Mouse (Mus musculus): ENCODE measurements at regions not wholly inside any gene's neighbourhood (a gene's known extent, or its start where the extent isn't known, plus 50 kb on each side); places are given as distances from the start of the nearest gene placed in this dataset.

GRCm38 (mm10) chr11:84760622-84761196 lies 58.6 kb downstream of the Mrm1 start:
- no peak for TF ChIP-seq GATA4 (IDR thresholded peaks at IDR 0.05; ENCODE audit: insufficient replicate concordance, low read length)

- no peak for TF ChIP-seq GATA4 (IDR thresholded peaks at IDR 0.05; ENCODE audit: insufficient replicate concordance, low read length)
These were observed 59.8 kb downstream of the Mrm1 start for GRCm38 (mm10) chr11:84759478-84759986.

GRCm38 (mm10) chr11:84752007-84752406 lies 67.3 kb downstream of the Mrm1 start:
- no peak for TF ChIP-seq GATA4 (IDR thresholded peaks at IDR 0.05; ENCODE audit: insufficient replicate concordance, low read length)

GRCm38 (mm10) chr11:84749490-84750349 lies 69.6 kb downstream of the Mrm1 start:
- no peak for TF ChIP-seq GATA4 (IDR thresholded peaks at IDR 0.05; ENCODE audit: insufficient replicate concordance, low read length)

GRCm38 (mm10) chr11:84738769-84739589 lies 80.3 kb downstream of the Mrm1 start:
- TF ChIP-seq GATA4 (IDR thresholded peaks at IDR 0.05; ENCODE audit: insufficient replicate concordance, low read length), result no peak

- TF ChIP-seq GATA4 (IDR thresholded peaks at IDR 0.05; ENCODE audit: insufficient replicate concordance, low read length), result no peak
These were observed 81.2 kb downstream of the Mrm1 start for GRCm38 (mm10) chr11:84738128-84738527.

- TF ChIP-seq GATA4 (IDR thresholded peaks at IDR 0.05; ENCODE audit: insufficient replicate concordance, low read length), result no peak
These were observed 87.4 kb downstream of the Mrm1 start for GRCm38 (mm10) chr11:84731890-84732289.

GRCm38 (mm10) chr11:84730218-84730617 lies 89.1 kb downstream of the Mrm1 start:
- no peak for TF ChIP-seq GATA4 (IDR thresholded peaks at IDR 0.05; ENCODE audit: insufficient replicate concordance, low read length)

GRCm38 (mm10) chr11:84729189-84729588 lies 90.1 kb downstream of the Mrm1 start:
- TF ChIP-seq GATA4 (IDR thresholded peaks at IDR 0.05; ENCODE audit: insufficient replicate concordance, low read length), result no peak

- no peak for TF ChIP-seq GATA4 (IDR thresholded peaks at IDR 0.05; ENCODE audit: insufficient replicate concordance, low read length)
These were observed 93.2 kb downstream of the Mrm1 start for GRCm38 (mm10) chr11:84725936-84726613.

- no peak for TF ChIP-seq GATA4 (IDR thresholded peaks at IDR 0.05; ENCODE audit: insufficient replicate concordance, low read length)
These were observed 94.0 kb downstream of the Mrm1 start for GRCm38 (mm10) chr11:84725177-84725792.

- TF ChIP-seq GATA4 (IDR thresholded peaks at IDR 0.05; ENCODE audit: insufficient replicate concordance, low read length), result no peak
These were observed 95.2 kb downstream of the Mrm1 start for GRCm38 (mm10) chr11:84724080-84724479.

- no peak for TF ChIP-seq GATA4 (IDR thresholded peaks at IDR 0.05; ENCODE audit: insufficient replicate concordance, low read length)
These were observed 96.6 kb downstream of the Mrm1 start for GRCm38 (mm10) chr11:84722658-84723201.

- no peak for TF ChIP-seq GATA4 (IDR thresholded peaks at IDR 0.05; ENCODE audit: insufficient replicate concordance, low read length)
These were observed 97.3 kb downstream of the Mrm1 start for GRCm38 (mm10) chr11:84721979-84722378.
